Mouse (Mus musculus): ENCODE measurements at regions not wholly inside any gene's neighbourhood (a gene's known extent, or its start where the extent isn't known, plus 50 kb on each side); places are given as distances from the start of the nearest gene placed in this dataset.

DNA sequence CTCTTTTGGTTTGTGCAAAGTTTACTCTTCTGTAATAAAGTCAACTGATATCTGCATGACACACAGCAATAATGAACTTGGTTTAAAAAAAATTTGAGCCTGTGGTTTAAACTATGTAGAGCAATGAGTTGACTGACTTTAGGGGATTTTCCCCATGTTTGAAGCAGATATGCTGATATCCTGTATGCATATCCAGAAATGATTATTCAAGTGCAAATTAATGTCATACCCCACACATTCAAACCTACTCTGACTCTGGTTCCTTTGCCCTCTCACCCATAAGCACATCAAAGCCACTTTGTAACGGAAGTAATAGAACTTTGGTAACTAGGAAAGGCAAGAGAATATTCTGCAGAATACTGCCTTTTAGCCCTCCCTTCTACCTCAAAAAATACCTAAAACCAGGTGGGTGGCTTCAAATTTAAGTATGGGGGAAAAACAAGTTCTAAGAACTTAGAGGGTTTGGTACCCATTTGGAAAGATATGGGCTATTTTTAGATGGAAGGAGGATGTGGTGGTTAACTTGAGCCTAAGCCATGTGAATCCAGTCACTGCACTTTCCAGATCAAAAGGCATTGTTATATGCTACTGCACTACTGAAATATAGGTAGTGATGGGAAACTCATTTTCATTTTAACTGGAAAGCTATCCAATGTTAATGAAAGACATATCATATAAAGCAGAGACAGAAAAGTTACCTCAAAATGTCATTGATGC is 915.9 kb upstream of the 4930412O13Rik start:
- TF ChIP-seq CTCF (IDR thresholded peaks at IDR 0.05): no peak
- no peak for TF ChIP-seq POLR2A (IDR thresholded peaks at IDR 0.05; ENCODE audit: insufficient read depth, low read depth, low read length)
